Mouse (Mus musculus) heart, postnatal 0 days (tissue): ENCODE data around the gene Krt33b.

Experiments
- CTCF ChIP-seq: IDR thresholded peaks from 2 replicates; pipeline ENCODE4 v1.5.1; 2016; ENCODE audit warnings: antibody characterized with exemption, control low read depth, low read depth
- EP300 ChIP-seq: IDR thresholded peaks from 2 replicates; pipeline ENCODE4 v1.6.1; 2016; ENCODE audit warnings: antibody characterized with exemption, low read depth

GRCm38 (mm10) chr11:99989881-99990405 lies 39.7 kb downstream of the Krt33b start:
- TF ChIP-seq CTCF = no peak
- no peak for TF ChIP-seq EP300
